Mouse (Mus musculus): ENCODE measurements around the gene Arel1.

Gene Arel1

DNA sequence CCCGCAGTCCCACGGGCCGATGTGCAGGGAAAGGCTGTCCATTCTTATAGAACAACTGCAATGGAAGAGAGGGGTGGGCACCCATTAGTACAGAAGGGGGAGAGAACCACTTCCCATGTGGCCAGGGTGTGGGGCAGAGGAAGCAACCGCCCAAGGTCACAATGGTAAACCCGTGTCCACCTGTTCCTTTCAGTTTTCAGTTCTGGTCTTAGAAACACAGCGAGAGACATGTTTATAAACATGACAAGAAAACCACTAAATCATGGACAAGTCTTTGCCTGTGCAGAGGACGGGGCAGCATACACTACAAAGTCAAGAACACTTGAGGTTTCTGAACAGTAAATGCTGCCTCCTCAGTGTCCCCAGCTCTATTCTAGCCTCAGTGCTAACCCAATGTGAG is 30.4 kb downstream of the Arel1 start:
- no peak for TF ChIP-seq GATA4 (IDR thresholded peaks at IDR 0.05; ENCODE audit: insufficient replicate concordance, low read length)

DNA sequence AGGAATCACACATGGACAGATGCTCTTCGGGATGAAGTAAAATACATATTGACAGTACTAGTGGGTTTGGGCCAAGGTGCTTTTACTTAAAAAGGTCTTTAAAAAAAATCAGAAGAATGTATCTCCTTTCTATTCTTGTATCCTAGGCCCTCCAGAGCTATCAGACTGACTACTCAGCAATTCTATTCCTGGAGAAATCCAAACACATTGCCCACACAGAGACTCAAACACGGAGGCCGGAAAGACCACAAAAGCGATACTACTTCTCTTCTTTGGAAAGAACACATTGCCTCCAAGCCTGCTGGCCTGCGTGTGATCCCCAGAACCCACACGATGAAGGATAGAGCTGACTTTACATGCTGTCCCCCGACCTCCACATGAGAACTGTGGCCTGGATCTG is 31.6 kb downstream of the Arel1 start:
- TF ChIP-seq GATA4 (IDR thresholded peaks at IDR 0.05; ENCODE audit: insufficient replicate concordance, low read length): no peak

DNA sequence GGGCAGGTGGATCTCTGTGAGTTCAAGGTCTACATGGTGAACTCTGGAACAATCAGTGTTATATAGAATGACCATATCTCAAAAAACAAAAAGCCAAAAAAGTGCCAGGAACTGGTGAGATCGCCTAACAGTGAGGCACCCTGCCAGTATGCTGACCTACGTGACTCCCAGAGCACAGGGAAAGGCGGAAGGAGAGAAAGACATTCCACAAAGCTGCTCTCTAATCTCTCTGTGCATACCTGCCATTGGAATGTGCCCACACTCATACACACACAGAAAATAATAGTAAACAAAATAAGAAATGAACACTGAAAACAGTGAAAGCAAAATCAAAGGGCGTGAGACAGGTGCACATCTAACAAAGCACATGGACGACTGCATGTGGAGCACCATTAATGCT is 35.4 kb downstream of the Arel1 start:
- no peak for TF ChIP-seq GATA4 (IDR thresholded peaks at IDR 0.05; ENCODE audit: insufficient replicate concordance, low read length)

DNA sequence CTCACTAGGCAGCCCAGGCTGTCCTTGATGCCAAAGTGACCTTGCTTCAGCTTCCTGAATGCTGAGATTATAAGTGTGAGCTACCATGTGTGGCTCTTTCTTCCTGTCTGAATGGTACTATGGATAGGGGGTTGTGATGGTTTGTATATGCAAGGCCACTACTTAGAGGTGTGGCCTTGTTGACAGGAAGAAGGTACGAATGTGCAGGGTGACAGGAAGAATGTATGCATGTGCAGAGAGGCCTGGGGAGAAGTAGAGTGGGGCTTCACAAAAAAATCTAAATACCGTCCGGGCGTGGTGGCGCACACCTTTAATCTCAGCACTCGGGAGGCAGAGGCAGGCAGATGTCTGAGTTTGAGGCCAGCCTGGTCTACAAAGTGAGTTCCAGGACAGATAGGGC is 38.5 kb downstream of the Arel1 start:
- no peak for TF ChIP-seq GATA4 (IDR thresholded peaks at IDR 0.05; ENCODE audit: insufficient replicate concordance, low read length)

DNA sequence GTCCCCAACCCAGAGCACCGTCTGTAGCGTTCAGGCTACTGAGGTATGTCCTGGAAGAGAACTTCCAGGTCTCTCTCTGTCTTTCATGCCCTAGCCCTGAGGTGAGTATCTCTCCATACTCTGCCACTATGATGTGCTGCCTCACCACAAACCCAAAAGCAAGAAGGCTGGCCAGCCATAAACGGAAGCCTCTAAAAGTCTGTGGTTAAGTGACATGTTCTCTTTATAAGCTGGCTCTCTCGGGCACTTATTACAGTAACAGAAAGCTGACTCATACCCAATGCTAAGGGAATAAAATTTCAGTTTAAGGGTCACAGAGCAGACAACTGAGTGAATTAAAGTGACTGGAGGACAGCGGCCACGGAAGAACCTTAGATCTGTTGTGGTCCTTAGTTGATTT is 44.2 kb downstream of the Arel1 start:
- no peak for TF ChIP-seq GATA4 (IDR thresholded peaks at IDR 0.05; ENCODE audit: insufficient replicate concordance, low read length)

DNA sequence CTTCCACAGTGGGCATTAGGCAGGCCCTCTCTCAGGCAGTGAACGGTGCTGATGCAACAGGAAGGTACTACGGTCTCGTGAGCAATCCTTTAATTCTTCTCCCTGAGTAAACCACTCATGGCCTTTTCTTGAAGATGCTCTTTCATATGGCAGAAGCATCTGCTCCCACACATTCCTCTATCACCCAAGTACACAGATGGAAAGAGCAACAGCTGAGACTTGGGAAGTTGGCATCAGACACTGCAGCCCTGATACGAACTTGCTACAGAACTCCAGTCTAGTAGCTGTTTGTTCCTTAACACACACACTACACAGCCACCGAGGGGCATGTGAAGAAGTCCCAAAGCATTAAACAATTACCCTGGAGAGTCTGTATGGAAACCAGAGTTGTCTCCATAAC is 46.4 kb downstream of the Arel1 start:
- no peak for TF ChIP-seq GATA4 (IDR thresholded peaks at IDR 0.05; ENCODE audit: insufficient replicate concordance, low read length)

DNA sequence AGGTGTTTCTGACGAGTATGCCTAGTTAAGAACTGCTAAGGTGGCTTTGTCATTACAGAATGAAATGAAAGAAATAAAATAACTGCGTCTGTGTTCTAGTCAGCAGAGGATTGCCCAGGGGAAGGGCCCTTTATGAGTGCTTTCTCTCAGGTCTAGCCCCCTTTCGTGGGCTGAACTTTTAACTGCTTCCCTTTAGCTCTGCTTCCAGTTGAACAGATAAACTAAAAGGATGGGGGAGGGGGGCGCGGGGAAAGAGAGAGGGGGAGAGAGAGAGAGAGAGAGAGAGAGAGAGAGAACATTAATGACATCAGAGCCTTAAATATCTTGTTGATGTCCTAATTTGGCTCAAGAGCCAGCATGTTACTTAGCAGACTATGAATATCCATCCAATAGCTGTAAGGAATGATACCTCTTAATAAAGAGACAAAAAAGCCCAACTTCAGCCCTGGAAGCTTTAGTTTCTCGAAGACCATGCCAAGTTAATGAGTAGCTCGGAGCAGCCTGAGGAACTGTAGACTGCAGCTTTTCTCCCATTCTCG is 48.8 kb downstream of the Arel1 start:
- no peak for TF ChIP-seq GATA4 (IDR thresholded peaks at IDR 0.05; ENCODE audit: insufficient replicate concordance, low read length)

DNA sequence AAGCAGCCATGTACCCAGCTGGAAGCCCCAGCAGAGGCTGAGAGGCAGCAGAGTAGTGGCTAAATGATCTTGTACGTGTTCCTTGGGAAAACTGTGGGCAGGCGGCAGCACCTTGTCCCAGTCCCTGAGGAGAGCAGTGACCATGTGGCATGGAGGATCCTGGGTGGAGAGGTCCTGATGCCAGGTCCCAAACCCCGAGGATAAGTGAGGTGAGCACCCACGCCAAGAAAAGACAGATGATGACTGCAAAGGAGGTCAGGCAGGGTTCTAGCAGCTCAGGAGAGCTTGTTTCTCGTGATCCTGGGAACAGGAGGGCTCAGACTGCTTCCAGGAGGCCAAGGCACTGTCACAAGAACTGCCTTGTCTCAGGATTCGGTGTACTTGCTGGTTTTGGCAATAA is 51.9 kb downstream of the Arel1 start:
- no peak for TF ChIP-seq GATA4 (IDR thresholded peaks at IDR 0.05; ENCODE audit: insufficient replicate concordance, low read length)

DNA sequence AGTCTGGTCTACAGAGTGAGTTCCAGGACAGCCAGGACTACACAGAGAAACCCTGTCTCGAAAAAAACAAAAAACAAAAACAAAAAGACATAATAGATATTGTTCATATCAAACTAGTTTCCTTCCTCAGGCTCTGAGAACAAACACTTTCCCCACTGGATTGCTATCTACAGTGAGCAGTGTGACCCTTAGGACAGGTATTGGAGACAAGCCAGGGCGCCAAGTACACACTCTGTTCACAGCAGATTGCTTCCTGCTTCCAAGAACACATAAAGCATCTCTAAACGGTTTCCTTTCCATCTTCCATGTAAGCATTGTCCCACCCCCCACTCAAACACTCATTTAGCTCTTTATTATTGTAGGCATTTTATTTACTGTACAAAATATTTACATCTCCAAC is 52.9 kb downstream of the Arel1 start:
- no peak for TF ChIP-seq GATA4 (IDR thresholded peaks at IDR 0.05; ENCODE audit: insufficient replicate concordance, low read length)

DNA sequence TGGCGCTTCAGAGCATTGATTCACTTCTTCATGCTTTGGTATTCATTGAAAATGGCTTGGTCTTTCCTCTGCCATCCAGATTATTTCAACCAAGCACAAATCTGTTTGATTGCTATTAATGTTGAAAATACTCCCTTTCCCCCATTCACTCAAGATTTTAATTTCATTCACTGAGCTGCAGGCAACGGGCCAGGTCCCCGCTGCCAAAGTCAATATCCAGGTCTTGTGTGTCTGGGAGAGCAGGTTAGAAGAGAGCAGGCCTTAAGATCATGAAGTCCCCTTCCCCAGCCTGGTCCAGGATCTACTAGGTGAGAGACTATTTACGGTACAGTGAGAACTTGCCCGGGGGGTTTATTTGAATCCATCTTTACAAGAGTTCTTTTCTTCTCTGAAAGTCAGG is 55.7 kb downstream of the Arel1 start:
- TF ChIP-seq GATA4 (IDR thresholded peaks at IDR 0.05; ENCODE audit: insufficient replicate concordance, low read length): no peak

DNA sequence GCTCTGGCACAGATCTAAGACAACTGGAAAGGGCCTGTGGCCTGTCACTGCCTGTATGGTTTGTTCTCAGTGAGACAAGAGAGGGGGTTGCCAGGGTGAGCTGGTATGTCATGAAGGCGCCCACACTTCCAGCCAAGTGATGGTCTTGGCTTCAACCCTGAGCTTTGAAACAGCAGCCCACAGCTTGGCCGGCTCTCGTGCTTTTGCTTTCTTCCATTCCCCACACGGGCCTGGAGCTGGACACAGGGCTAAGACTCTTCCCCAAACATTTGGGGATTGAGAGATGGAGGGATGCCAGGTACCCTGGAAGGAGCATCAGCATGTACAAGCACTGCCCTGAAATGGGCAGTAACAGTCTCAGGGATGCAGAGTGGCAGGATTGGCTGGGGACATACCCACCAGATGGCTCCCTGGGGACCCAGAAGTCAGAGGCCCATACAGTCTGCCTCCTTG is 58.0 kb downstream of the Arel1 start:
- TF ChIP-seq GATA4 (IDR thresholded peaks at IDR 0.05; ENCODE audit: insufficient replicate concordance, low read length): no peak

DNA sequence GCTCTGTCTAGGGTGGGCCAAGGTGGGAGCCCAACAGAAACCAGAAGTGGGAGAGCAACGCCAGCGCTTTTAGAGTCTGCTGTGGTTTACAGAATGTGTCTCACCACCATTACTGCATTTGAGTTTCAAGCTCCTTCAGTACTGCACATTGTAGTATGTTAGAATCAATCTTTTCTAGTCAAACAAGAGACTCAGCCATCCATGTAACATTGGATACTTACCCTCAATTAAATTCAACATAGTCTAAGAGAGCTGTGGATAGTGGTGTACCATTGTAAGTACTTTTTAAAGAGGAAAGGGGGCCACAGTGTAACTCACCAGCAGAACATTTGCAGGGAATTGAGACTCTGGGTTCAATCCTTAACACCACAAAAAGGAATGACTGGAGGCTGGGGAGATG is 59.1 kb downstream of the Arel1 start:
- TF ChIP-seq GATA4 (IDR thresholded peaks at IDR 0.05; ENCODE audit: insufficient replicate concordance, low read length): no peak

DNA sequence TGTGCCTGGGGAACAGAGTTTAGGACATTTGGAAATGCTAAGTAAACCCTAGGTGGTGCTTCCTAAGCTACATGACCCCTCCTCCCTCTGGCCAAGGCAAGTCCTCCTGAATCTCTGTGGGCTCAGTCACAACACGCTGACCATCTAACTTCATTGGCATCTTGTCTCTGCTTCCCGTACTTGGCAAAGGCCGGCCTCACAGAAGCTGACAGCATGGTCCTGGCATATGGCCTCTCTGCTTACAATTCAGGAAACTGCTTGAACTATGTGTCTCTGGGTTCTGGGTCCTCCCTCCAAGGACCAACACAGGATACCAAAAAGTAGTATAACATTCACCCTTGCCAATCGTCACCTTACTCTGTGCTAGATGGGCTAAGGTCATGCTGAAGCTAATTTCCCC is 60.6 kb downstream of the Arel1 start:
- no peak for TF ChIP-seq GATA4 (IDR thresholded peaks at IDR 0.05; ENCODE audit: insufficient replicate concordance, low read length)

DNA sequence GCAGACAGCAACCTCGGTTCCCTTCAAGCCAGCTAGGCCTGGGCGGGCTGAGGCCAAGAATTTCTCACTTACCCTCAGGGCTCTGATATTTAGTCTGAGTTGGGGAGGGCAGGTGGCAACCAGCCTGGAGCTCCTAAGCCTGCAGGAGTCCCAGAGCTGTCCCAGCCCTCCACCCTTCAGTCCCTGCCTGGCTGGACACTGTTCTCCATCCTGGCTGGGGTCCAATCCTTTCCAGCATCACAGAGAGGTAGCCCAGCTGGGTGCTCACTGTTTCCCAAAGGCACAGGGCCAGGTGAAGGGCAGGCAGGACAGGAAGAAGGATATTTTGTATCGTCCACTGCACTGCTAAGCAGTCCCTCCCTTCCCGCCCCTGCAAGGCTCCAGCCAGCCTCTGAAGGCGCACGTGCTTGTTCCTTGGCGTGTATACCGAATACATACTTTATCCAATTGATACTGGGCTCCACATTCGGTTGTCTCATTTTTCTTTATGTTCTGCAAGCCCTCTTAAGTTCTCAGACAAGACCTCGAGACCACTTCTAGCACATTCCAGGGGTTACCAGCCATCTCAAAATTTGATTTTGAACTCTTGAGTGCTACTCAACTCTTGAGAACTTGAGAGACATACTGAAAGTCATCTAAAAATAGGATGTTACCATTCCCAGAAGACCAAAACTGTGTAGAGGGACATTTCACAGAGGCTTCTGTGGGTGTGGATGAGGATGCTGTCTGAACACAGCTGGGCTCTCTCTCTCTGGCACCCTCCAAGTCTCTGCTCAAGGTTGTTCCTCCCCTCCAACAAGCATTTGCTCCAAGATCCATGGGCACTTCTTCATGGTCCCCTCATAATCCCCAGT is 62.8 kb downstream of the Arel1 start:
- TF ChIP-seq GATA4 (IDR thresholded peaks at IDR 0.05; ENCODE audit: insufficient replicate concordance, low read length): no peak

DNA sequence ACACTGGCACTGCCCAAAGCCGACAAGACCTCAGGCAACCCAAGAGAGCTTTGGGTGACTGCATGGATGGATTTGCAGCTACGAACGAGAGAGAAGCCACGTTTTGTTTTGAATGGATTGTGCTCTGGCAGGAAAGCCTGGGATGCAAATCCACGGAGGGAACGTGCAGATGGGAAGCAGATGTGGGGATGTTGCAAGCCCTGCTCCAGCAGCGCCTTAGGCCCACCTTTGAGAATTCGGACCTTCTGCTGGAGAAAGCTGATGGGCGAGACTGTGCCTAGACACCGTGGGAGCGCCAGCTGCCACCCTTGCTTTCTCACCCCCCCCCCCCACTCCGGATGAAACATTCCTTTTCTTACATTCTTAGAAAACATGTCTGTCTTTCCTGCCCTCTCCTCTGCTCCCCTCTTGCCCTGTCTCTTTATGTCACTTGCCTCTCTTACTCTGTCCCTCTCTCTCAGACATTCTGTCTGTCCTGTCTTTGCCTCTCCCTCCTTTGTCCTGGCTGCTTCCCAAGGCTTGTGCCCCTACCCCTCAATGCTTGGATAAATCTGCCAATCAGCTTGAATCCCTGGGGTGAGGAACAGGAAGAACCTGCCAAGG is 63.6 kb downstream of the Arel1 start:
- no peak for TF ChIP-seq GATA4 (IDR thresholded peaks at IDR 0.05; ENCODE audit: insufficient replicate concordance, low read length)

DNA sequence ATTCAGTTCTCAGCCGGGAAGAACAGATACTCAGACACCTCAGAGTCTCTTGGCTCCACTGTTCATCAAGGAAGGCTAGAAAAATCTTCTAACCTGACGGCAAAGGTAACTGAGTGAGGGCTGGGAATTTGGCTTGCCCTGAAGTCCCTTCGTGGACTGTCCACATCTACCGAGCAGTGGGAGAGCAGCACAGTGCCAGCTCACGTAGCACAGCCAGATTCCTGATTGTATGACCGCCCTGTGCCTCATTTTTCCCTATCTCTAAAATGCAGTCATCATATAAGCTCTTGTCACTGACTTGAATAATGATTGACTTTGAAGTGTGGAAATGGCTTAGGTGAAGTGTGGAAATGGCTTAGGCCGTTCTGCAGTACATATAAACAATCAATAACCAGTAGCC is 66.3 kb downstream of the Arel1 start:
- TF ChIP-seq GATA4 (IDR thresholded peaks at IDR 0.05; ENCODE audit: insufficient replicate concordance, low read length): no peak
